Mouse (Mus musculus): ENCODE data around the gene Flnc.
A peak's percentile ranks its signal among the peaks of the same experiment; 100 is the strongest.
"Not testable (repeated sequence)": the region's sequence is repeated elsewhere in the genome, so short reads cannot be mapped to it uniquely, and the experiment has no call there.

Gene Flnc

GRCm38 (mm10) chr6:29433038-29433803 is at the start of gene Flnc:
TSS of gene Flnc (plus strand) at chr6:29433256.
- DNase-seq (ENCODE audit: low spot score in 2 of 2): peak in 1 of 2 experiments; percentile 21

- DNase-seq (ENCODE audit: low spot score in 2 of 2): peak in 1 of 2 experiments; percentile 3
These were observed 45.0 kb upstream of the Flnc start, which contains the start of gene Opn1sw for GRCm38 (mm10) chr6:29388052-29388518. TSS of gene Opn1sw (minus strand) at chr6:29388468.

- peak; percentile 66 to 83 for DNase-seq (ENCODE audit: low spot score in 2 of 2)
These were observed 44.4 kb upstream of the Flnc start for GRCm38 (mm10) chr6:29388606-29389080.

GRCm38 (mm10) chr6:29389425-29389824 is 43.6 kb upstream of the Flnc start:
- DNase-seq (ENCODE audit: low spot score in 2 of 2): no peak

DNA sequence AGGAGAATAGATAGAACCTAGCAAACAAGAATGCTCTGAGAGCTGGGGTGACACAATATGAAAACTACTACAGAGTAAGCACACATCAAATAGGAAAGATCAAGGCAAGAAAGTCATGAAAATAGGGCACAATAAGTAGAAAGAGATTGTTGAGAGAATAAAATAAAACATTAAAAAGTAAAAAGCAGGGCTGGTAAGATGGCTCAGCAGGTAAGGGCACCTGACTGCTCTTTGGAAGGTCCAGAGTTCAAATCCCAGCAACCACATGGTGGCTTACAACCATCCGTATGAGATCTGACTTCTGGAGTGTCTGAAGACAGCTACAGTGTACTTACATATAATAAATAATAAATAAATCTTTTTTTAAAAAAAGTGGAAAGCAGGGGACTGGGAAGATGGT is 42.6 kb upstream of the Flnc start:
- not testable (repeated sequence) for DNase-seq (ENCODE audit: low spot score in 2 of 2)

GRCm38 (mm10) chr6:29391241-29391640 is 41.8 kb upstream of the Flnc start:
- DNase-seq (ENCODE audit: low spot score in 2 of 2): not testable (repeated sequence)

DNA sequence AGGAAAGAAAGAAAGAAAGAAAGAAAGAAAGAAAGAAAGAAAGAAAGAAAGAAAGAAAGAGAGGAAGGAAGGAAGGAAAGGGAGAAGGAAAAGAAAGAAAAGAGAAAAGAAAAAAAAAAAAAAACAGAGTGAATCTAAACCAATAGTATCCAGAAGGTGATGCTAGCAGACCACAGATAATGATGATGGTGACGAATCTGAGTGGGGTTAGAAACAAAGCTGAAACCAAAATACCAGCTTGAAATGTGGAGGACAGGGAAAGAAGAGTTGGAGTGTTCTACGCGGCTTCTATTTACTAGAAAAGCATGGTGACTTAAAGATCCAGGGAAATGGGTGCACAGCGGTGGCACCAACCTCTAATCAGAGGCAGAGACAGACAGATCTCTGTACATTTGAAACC is 41.3 kb upstream of the Flnc start:
- no peak for DNase-seq (ENCODE audit: low spot score in 2 of 2)

DNA sequence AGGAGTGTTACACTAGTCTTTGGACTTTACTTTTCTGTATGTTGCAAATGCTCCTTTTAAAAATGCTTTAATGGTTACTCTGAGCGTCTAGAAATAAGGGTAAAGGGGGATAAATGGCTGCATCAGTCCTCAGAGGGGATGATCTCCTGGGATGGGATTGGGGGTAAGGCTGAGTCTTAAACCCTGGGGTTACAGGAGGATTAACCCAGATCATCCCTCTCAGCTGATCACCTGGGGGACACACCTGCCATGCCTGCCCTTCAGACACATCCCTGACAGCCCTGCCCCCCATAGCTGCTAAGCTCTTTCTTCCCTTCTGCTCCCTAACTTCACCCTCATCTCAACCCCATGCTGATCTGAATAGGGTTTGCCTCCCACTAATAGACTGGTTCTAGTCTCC is 38.8 kb upstream of the Flnc start:
- no peak for DNase-seq (ENCODE audit: low spot score in 2 of 2)

- peak; percentile 41 to 70 for DNase-seq (ENCODE audit: low spot score in 2 of 2)
These were observed 36.9 kb upstream of the Flnc start, which contains the start of gene Ccdc136 for GRCm38 (mm10) chr6:29395910-29396713. TSS of gene Ccdc136 (plus strand) at chr6:29396309.

- DNase-seq (ENCODE audit: low spot score in 2 of 2): peak in 1 of 2 experiments; percentile 13
These were observed 36.1 kb upstream of the Flnc start for GRCm38 (mm10) chr6:29396714-29397540.

- peak in 1 of 2 experiments; percentile 30 for DNase-seq (ENCODE audit: low spot score in 2 of 2)
These were observed 35.5 kb upstream of the Flnc start for GRCm38 (mm10) chr6:29397575-29397974.

GRCm38 (mm10) chr6:29399851-29400250 is 33.2 kb upstream of the Flnc start:
- DNase-seq (ENCODE audit: low spot score in 2 of 2): no peak

DNA sequence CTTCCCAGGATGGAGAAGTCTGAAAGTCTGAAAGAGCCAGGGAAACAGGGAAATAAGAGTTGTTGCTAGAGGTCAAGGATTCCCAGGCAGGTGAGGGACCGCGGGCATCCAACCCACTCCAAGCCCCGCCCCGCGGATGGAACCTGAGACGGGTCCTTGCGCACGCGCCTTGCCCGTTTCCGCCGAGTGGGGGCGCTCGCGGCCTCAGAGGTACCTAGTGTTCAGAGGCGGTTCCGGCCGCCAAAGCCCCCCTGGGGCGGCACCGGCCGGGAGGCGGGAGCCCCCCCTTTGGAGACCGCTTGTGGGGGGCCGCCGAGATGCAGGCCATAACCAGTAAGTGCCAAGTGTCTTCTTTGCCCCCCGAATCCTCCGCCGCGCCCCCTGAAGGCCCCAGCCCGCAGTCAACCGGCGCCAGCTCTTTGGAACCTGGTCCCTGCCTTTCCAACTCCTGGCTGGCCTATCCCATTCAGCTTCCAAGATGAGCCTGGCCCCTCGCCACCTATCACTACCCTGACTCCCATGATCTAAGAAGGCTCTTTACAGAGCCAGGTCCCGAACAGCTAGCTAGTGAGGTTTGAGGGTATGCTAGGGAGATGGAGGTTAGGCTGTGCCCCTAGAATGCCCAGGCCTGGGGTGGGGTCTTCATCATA is 30.2 kb upstream of the Flnc start:
- DNase-seq (ENCODE audit: low spot score in 2 of 2): peak in 1 of 2 experiments; percentile 42

GRCm38 (mm10) chr6:29406412-29406811 is 26.6 kb upstream of the Flnc start:
- DNase-seq (ENCODE audit: low spot score in 2 of 2): no peak

DNA sequence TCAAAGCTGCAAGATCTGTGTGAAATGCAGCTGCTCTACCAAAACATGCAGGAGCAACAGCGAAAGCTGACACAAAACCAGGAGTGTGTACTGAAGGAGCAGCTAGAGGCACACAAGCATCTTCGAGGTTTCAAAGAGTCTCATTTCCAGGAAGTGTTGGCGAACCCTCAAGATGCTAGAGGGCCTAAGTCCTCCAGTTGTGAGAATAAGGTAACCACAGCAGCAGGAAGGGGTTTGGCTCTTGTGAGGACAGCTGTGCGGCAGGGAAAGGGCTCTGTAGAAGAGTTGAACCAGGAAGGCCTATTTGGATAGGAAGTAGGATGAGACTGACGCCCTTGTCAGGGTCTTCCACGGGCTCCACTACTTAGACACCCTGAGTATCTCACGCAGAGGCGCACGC is 17.6 kb upstream of the Flnc start:
- DNase-seq (ENCODE audit: low spot score in 2 of 2): no peak

- no peak for DNase-seq (ENCODE audit: low spot score in 2 of 2)
These were observed 12.5 kb upstream of the Flnc start for GRCm38 (mm10) chr6:29420596-29420995.

- DNase-seq (ENCODE audit: low spot score in 2 of 2): no peak
These were observed 7.9 kb upstream of the Flnc start for GRCm38 (mm10) chr6:29425118-29425517.

DNA sequence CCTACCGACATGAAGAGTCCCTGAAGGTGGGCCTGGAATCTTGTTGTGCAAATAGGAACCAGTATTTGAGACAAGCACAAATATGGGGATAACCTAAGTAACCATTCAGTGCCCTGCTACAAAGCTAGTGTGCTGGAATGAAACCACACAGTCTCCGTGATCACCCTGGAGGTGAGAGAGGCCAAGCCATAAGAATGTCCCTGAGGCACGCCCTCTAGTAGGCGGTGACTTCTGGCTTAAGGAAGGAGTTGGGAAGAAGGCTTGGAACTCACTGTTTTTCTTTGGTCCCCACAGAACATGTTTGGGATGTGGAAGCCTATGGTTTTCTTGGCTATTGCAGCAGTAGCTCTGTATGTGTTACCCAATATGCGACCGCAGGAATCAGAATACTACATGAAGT is 6.7 kb upstream of the Flnc start:
- DNase-seq (ENCODE audit: low spot score in 2 of 2): no peak

DNA sequence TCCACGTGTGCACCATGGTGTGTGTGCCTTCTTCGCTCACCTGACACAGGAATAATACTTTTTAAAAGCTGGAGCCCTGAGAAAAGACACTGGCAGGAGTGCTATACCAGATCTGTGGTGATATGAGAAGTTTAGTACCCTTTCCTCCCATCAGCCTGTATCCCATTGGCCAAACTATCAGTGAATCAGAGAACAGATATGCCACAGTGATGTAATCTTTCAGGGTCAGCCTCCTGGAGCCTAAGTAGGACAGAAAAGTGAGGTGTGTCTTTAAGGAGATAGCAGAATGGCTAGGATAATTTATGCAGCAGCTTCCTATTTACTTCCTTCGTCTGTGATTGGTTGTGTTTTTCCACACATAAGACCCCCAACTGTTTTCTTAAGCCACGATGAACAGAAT is 4.9 kb upstream of the Flnc start:
- DNase-seq (ENCODE audit: low spot score in 2 of 2): no peak

DNA sequence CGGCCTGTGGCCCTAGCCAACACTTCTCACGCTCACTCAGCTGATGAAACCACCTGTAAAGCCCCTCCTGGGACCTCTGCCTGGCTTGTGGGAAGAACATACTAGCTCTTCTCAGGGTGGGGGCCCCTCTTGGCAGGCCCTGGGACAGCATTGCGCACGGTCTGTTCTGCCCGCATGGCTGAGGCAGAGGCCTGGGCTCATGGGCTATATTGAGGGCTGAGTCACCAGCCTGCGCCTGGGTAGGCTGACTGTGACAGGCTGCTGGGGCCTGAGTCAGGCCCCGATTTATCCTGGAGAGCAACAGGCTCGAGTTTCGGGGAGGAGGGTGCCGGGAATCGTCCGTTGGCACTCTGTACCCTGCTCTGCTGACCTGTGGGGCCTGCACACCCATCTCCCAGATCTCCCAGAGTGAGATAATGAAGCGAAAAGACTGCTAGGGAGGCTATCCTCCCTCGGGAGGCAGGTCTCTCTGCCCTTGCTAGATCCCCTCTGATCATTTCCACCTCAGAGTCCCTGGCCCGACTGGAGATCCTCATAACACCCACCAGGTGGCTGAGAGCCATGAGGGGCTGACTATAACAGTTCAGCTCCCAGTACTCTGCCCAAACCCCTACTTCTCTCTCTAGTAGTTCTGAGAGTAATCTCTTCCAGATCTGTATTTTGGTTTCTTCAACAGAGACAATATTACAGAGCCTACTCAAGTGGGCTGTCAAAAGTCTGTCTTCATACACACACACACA is 2.2 kb upstream of the Flnc start:
- no peak for DNase-seq (ENCODE audit: low spot score in 2 of 2)
